Comparison of ENCODE assay signal across 8 mouse cellular contexts in genomic region chr17:24427170-24427557, GRCm38 (mm10). TPM values are rescaled to one million over a fixed set of nuclear protein-coding genes. Genes with fewer than 3 reads are reported as not detected.
DNase-seq lines count a peak whose midpoint lies in the region; ATAC-seq and TF ChIP-seq lines count a peak whose summit lies in the region.

No protein-coding gene starts in this region.

- peaks cover 30% of the 10 kb centered on the region for H3K36me3 ChIP-seq in hindbrain, embryonic 13.5 days
- peaks cover 28% of the 10 kb centered on the region for H3K36me3 ChIP-seq in liver, embryonic 16.5 days (ENCODE audit: control insufficient read depth, insufficient read depth)

- no peak for TF ChIP-seq POLR2A in cortical plate, adult 2 months (IDR thresholded peaks at IDR 0.05; ENCODE audit: extremely low read depth, insufficient read depth, low read length)

- peak; percentile 55 for DNase-seq in kidney, adult 18-20 months
- DNase-seq in kidney, adult 11 months: no peak
- DNase-seq in ovary, adult 18-20 months (ENCODE audit: low spot score): no peak
- DNase-seq in left cerebral cortex, postnatal 10 days (ENCODE audit: extremely low spot score in 1 of 2, low spot score in 2 of 2): no peak
- no peak for DNase-seq in gastrocnemius, adult 18-20 months (ENCODE audit: low spot score)

- no peaks in the 10 kb centered on the region for H3K4me1 ChIP-seq in cortical plate, adult 2 months (ENCODE audit: control insufficient read depth, insufficient read depth, low read length)
- peaks cover 35% of the 10 kb centered on the region for H3K4me1 ChIP-seq in hindbrain, embryonic 13.5 days (replicated peaks)
- H3K4me1 ChIP-seq in liver, embryonic 16.5 days (ENCODE audit: control insufficient read depth, low read depth, low read length): peaks cover 18% of the 10 kb centered on the region

- H3K9ac ChIP-seq in hindbrain, embryonic 13.5 days: peak overlapping the region; percentile 88
- H3K9ac ChIP-seq in liver, embryonic 16.5 days (ENCODE audit: low read depth, low read length): peak overlapping the region; percentile 90

- H3K27me3 ChIP-seq in hindbrain, embryonic 13.5 days: no peaks in the 10 kb centered on the region
- no peaks in the 10 kb centered on the region for H3K27me3 ChIP-seq in liver, embryonic 16.5 days (ENCODE audit: control insufficient read depth, insufficient read depth, low read depth, low read length)

- 10% methylated on average over 8 of the region's 8 CpGs for WGBS in hindbrain, embryonic 13.5 days
- 1% methylated on average over 8 of the region's 8 CpGs for WGBS in liver, embryonic 16.5 days (ENCODE audit: insufficient replicate concordance)

- intact Hi-C loops in left cerebral cortex, postnatal 10 days (cut with DNase I): no loop called here

- no peak for TF ChIP-seq CTCF in cortical plate, adult 2 months (IDR thresholded peaks at IDR 0.05; ENCODE audit: extremely low read depth, insufficient read depth, low read length)

- H3K27ac ChIP-seq in cortical plate, adult 2 months (ENCODE audit: insufficient read depth, low read length): no peak overlapping the region
- H3K27ac ChIP-seq in hindbrain, embryonic 13.5 days: peak overlapping the region; percentile 96
- H3K27ac ChIP-seq in liver, embryonic 16.5 days (ENCODE audit: low read length): peak overlapping the region; percentile 92

- H3K9me3 ChIP-seq in hindbrain, embryonic 13.5 days: no peaks in the 10 kb centered on the region
- no peaks in the 10 kb centered on the region for H3K9me3 ChIP-seq in liver, embryonic 16.5 days (replicated peaks; ENCODE audit: control insufficient read depth, low read length)

- 0 out of 2 replicates have a peak, but pooled peaks have one; percentile 3 for ATAC-seq in hindbrain, embryonic 13.5 days (ENCODE audit: low FRiP score)
- no peak for ATAC-seq in liver, embryonic 16.5 days (ENCODE audit: low read depth)

- peak overlapping the region; percentile 49 for H3K4me3 ChIP-seq in cortical plate, adult 2 months (ENCODE audit: insufficient read depth, low read length)
- peak overlapping the region; percentile 71 for H3K4me3 ChIP-seq in hindbrain, embryonic 13.5 days
- peak overlapping the region; percentile 80 for H3K4me3 ChIP-seq in liver, embryonic 16.5 days (ENCODE audit: low read depth, low read length)

- H3K4me2 ChIP-seq in hindbrain, embryonic 13.5 days: peak overlapping the region; percentile 63
- peak overlapping the region; percentile 82 for H3K4me2 ChIP-seq in liver, embryonic 16.5 days (ENCODE audit: low read depth, low read length)

RNA-seq across cellular contexts. Expression of gene Eci1, which starts 0.7 kb away (rescaled TPM):
- polyA plus RNA-seq in cortical plate, adult 2 months (2012; rRNA removed): 55.4 and 55.9 TPM in 2 replicates
- 47.4 and 55.6 TPM in 2 replicates for polyA plus RNA-seq in hindbrain, embryonic 13.5 days (2015; fragmentation: Nextera tagmentation; extraction: Ambion mirVana)
- polyA plus RNA-seq in liver, embryonic 16.5 days (2015; fragmentation: Nextera tagmentation; extraction: Ambion mirVana): 94.0 and 95.5 TPM in 2 replicates
- total RNA-seq in left cerebral cortex, postnatal 10 days (2021): 10 to 100 TPM; 15.1 to 16.9 TPM
- 100 to 1,000 TPM; 158 to 163 TPM for total RNA-seq in gastrocnemius, adult 18-20 months (2021)

RNA-seq across cellular contexts. Expression of gene Rnps1, which starts 12.8 kb away (rescaled TPM):
- 264 and 280 TPM in 2 replicates for polyA plus RNA-seq in cortical plate, adult 2 months (2012; rRNA removed)
- polyA plus RNA-seq in hindbrain, embryonic 13.5 days (2015; fragmentation: Nextera tagmentation; extraction: Ambion mirVana): 328 and 342 TPM in 2 replicates
- polyA plus RNA-seq in liver, embryonic 16.5 days (2015; fragmentation: Nextera tagmentation; extraction: Ambion mirVana): 96.9 and 101 TPM in 2 replicates
- 100 to 1,000 TPM; 164 to 166 TPM for total RNA-seq in left cerebral cortex, postnatal 10 days (2021)
- total RNA-seq in gastrocnemius, adult 18-20 months (2021): 10 to 100 TPM; 52.1 to 57.5 TPM

RNA-seq across cellular contexts. Expression of gene Dnase1l2, which starts 15.7 kb away (rescaled TPM):
- 19.0 and 20.7 TPM in 2 replicates for polyA plus RNA-seq in cortical plate, adult 2 months (2012; rRNA removed)
- polyA plus RNA-seq in hindbrain, embryonic 13.5 days (2015; fragmentation: Nextera tagmentation; extraction: Ambion mirVana): 5.1 and 6.0 TPM in 2 replicates
- 0.49 and 0.67 TPM in 2 replicates for polyA plus RNA-seq in liver, embryonic 16.5 days (2015; fragmentation: Nextera tagmentation; extraction: Ambion mirVana)
- total RNA-seq in left cerebral cortex, postnatal 10 days (2021): 1 to 10 TPM; 5.7 to 6.5 TPM
- total RNA-seq in gastrocnemius, adult 18-20 months (2021): 1 to 10 TPM; 1.0 to 1.3 TPM

RNA-seq across cellular contexts. Expression of gene E4f1, which starts 42.9 kb away (rescaled TPM):
- 77.3 and 79.2 TPM in 2 replicates for polyA plus RNA-seq in cortical plate, adult 2 months (2012; rRNA removed)
- polyA plus RNA-seq in hindbrain, embryonic 13.5 days (2015; fragmentation: Nextera tagmentation; extraction: Ambion mirVana): 41.9 and 43.5 TPM in 2 replicates
- 11.4 and 12.3 TPM in 2 replicates for polyA plus RNA-seq in liver, embryonic 16.5 days (2015; fragmentation: Nextera tagmentation; extraction: Ambion mirVana)
- 10 to 100 TPM; 30.8 to 31.3 TPM for total RNA-seq in left cerebral cortex, postnatal 10 days (2021)
- total RNA-seq in gastrocnemius, adult 18-20 months (2021): 10 to 100 TPM; 10.8 TPM

RNA-seq across cellular contexts. Expression of gene Pgp, which starts 43.0 kb away (rescaled TPM):
- 97.1 and 99.3 TPM in 2 replicates for polyA plus RNA-seq in cortical plate, adult 2 months (2012; rRNA removed)
- polyA plus RNA-seq in hindbrain, embryonic 13.5 days (2015; fragmentation: Nextera tagmentation; extraction: Ambion mirVana): 55.4 and 56.9 TPM in 2 replicates
- polyA plus RNA-seq in liver, embryonic 16.5 days (2015; fragmentation: Nextera tagmentation; extraction: Ambion mirVana): 48.2 and 49.0 TPM in 2 replicates
- total RNA-seq in left cerebral cortex, postnatal 10 days (2021): 10 to 100 TPM; 66.4 to 66.7 TPM
- total RNA-seq in gastrocnemius, adult 18-20 months (2021): 10 to 100 TPM; 47.6 to 52.1 TPM
